Mouse (Mus musculus) MEL (cell line): ENCODE data around the gene Mgat4b. TPM values are rescaled to one million over a fixed set of nuclear protein-coding genes. Genes with fewer than 3 reads are reported as not detected.
A peak's percentile ranks its signal among the peaks of the same experiment; 100 is the strongest.

ENCODE experiments used
- DNase-seq: peaks from one replicate; pipeline ENCODE4 v3.0.0; 2011; ENCODE audit warnings: low read depth, low spot score
- H3K27ac ChIP-seq: 2 replicates; pipeline ENCODE4 v1.5.1; 2012; ENCODE audit warnings: low read depth, mild to moderate bottlenecking, control low read depth, low read length, moderate library complexity; ENCODE audit not compliant: control insufficient read depth
- H3K27me3 ChIP-seq, 2 experiments: fragments of 150-350 bp in 1 of 2; sonication (generic) in 1 of 2; 2 replicates each; pipeline ENCODE4 v1.6.1; 2012; ENCODE audit warnings: low read length in 2 of 2, mild to moderate bottlenecking in 2 of 2, improper control_type of control experiment in 1 of 2, moderate library complexity in 1 of 2; ENCODE audit not compliant: insufficient read depth in 2 of 2, control insufficient read depth in 1 of 2
- H3K36me3 ChIP-seq, 2 experiments: 2 replicates each; pipeline ENCODE4 v1.6.1; 2012 to 2014; ENCODE audit warnings: low read length in 2 of 2, improper control_type of control experiment in 1 of 2, inconsistent platforms in 1 of 2, mild to moderate bottlenecking in 1 of 2; ENCODE audit not compliant: insufficient read depth in 2 of 2, control insufficient read depth in 1 of 2
- H3K4me1 ChIP-seq, 2 experiments: fragments of 150-350 bp in 1 of 2; sonication (generic) in 1 of 2; 2 replicates each; pipeline ENCODE4 v1.6.1; 2012; ENCODE audit warnings: low read length in 2 of 2, improper control_type of control experiment in 1 of 2, mild to moderate bottlenecking in 1 of 2; ENCODE audit not compliant: insufficient read depth in 2 of 2, control insufficient read depth in 1 of 2
- H3K4me3 ChIP-seq, 2 experiments: fragments of 150-350 bp in 1 of 2; sonication (generic) in 1 of 2; 2 replicates each; pipeline ENCODE4 v1.5.1; 2012; ENCODE audit warnings: low read depth in 2 of 2, low read length in 2 of 2, mild to moderate bottlenecking in 2 of 2, moderate library complexity in 2 of 2, control low read depth in 1 of 2, improper control_type of control experiment in 1 of 2; ENCODE audit not compliant: control insufficient read depth in 1 of 2, insufficient read depth in 1 of 2
- H3K79me2 ChIP-seq: 2 replicates; pipeline ENCODE4 v1.6.1; 2012; ENCODE audit warnings: mild to moderate bottlenecking, low read length, moderate library complexity; ENCODE audit not compliant: control insufficient read depth, poor library complexity, insufficient read depth
- H3K9ac ChIP-seq: 2 replicates; pipeline ENCODE4 v1.6.1; 2012; ENCODE audit warnings: low read depth, mild to moderate bottlenecking, control low read depth, low read length, moderate library complexity; ENCODE audit not compliant: control insufficient read depth, poor library complexity, severe bottlenecking
- H3K9me3 ChIP-seq: fragments of 150-350 bp; sonication (generic); replicated peaks from 2 replicates; pipeline ENCODE4 v1.6.1; 2012; ENCODE audit warnings: mild to moderate bottlenecking, low read length, improper control_type of control experiment, moderate library complexity; ENCODE audit not compliant: insufficient read depth
- CHD2 ChIP-seq: IDR thresholded peaks from 2 replicates; pipeline ENCODE4 v1.6.1; 2011; ENCODE audit warnings: low read length, improper control_type of control experiment
- CTCF ChIP-seq, 3 experiments: IDR thresholded peaks in 2 of 3; conservative IDR thresholded peaks in 1 of 3; 2 replicates each; pipeline ENCODE4 v1.5.1; 2011 to 2012; ENCODE audit warnings: low read length in 3 of 3, low read depth in 2 of 3, mild to moderate bottlenecking in 2 of 3, improper control_type of control experiment in 1 of 3, inconsistent platforms in 1 of 3, mixed read lengths in 1 of 3, moderate library complexity in 1 of 3; ENCODE audit not compliant: control insufficient read depth in 1 of 3, insufficient read depth in 1 of 3, poor library complexity in 1 of 3, severe bottlenecking in 1 of 3
- ETS1 ChIP-seq: IDR thresholded peaks from 2 replicates; pipeline ENCODE4 v1.6.1; 2012; ENCODE audit warnings: low read depth, mild to moderate bottlenecking, inconsistent platforms, low read length, improper control_type of control experiment, moderate library complexity
- MAFK ChIP-seq: IDR thresholded peaks from 2 replicates; pipeline ENCODE4 v1.6.1; 2011; ENCODE audit warnings: low read depth, mild to moderate bottlenecking, low read length, improper control_type of control experiment, borderline replicate concordance
- MAX ChIP-seq: IDR thresholded peaks from 2 replicates; pipeline ENCODE4 v1.6.1; 2011; ENCODE audit warnings: low read length, improper control_type of control experiment
- MAZ ChIP-seq: IDR thresholded peaks from 2 replicates; pipeline ENCODE4 v1.6.1; 2012; ENCODE audit warnings: low read depth, mild to moderate bottlenecking, inconsistent platforms, low read length, improper control_type of control experiment
- POLR2A ChIP-seq, 2 experiments: IDR thresholded peaks; 2 replicates each; pipeline ENCODE4 v1.6.1; 2011 to 2012; ENCODE audit warnings: low read length in 2 of 2, mild to moderate bottlenecking in 2 of 2, control low read depth in 1 of 2, improper control_type of control experiment in 1 of 2, low read depth in 1 of 2, moderate library complexity in 1 of 2; ENCODE audit not compliant: control insufficient read depth in 1 of 2, insufficient read depth in 1 of 2, poor library complexity in 1 of 2
- RAD21 ChIP-seq: IDR thresholded peaks from 2 replicates; pipeline ENCODE4 v1.6.1; 2011; ENCODE audit warnings: mild to moderate bottlenecking, low read depth, low read length, improper control_type of control experiment
- RCOR1 ChIP-seq: IDR thresholded peaks from 2 replicates; pipeline ENCODE4 v1.6.1; 2012; ENCODE audit warnings: low read depth, mild to moderate bottlenecking, inconsistent platforms, low read length, improper control_type of control experiment
- SIN3A ChIP-seq: IDR thresholded peaks from 2 replicates; pipeline ENCODE4 v1.6.1; 2012; ENCODE audit warnings: low read length, improper control_type of control experiment, inconsistent platforms
- SMC3 ChIP-seq: IDR thresholded peaks from 2 replicates; pipeline ENCODE4 v1.6.1; 2011; ENCODE audit warnings: low read depth, low read length, improper control_type of control experiment
- USF2 ChIP-seq, 2 experiments: IDR thresholded peaks; 2 replicates each; pipeline ENCODE4 v1.6.1; 2011 to 2012; ENCODE audit warnings: improper control_type of control experiment in 2 of 2, low read length in 2 of 2, borderline replicate concordance in 1 of 2, inconsistent platforms in 1 of 2, low read depth in 1 of 2, mild to moderate bottlenecking in 1 of 2; ENCODE audit not compliant: insufficient read depth in 1 of 2
- ZC3H11A ChIP-seq: IDR thresholded peaks from 2 replicates; pipeline ENCODE4 v1.6.1; 2012; ENCODE audit warnings: low read depth, mild to moderate bottlenecking, inconsistent platforms, low read length, improper control_type of control experiment
- ZNF384 ChIP-seq: IDR thresholded peaks from 2 replicates; pipeline ENCODE4 v1.6.1; 2012; ENCODE audit warnings: low read depth, mild to moderate bottlenecking, inconsistent platforms, low read length, improper control_type of control experiment
- polyA plus RNA-seq, 2 experiments: library from polyadenylated mRNA; stranded (reverse) in 1 of 2; unstranded in 1 of 2; fragments of >175 nt in 1 of 2; fragments of >200 nt in 1 of 2; gene quantifications; 2 replicates each; pipeline versions ENCODE4 v1.2.1 to v1.2.4; 2012; ENCODE audit warnings: low replicate concordance in 2 of 2, low read depth in 1 of 2; ENCODE audit not compliant: insufficient read length in 2 of 2, insufficient read depth in 1 of 2, missing spikeins in 1 of 2
- total RNA-seq: library from RNA; depleted of rRNA; stranded (reverse); fragments of 300-350 nt; gene quantifications from 2 replicates; pipeline ENCODE4 v1.2.3, GENCODE M21; 2012

Gene Mgat4b
- total and polyA plus RNA-seq, 3 experiments, result 33.7 to 69.4 TPM; not detected in 1

GRCm38 (mm10) chr11:50230481-50231304 is 20.0 kb downstream of the Mgat4b start:
- Histone ChIP-seq H3K4me1 (peaks cover 3 to 14% of the 10 kb centered on the region in 2 experiments; a peak in 3 of 4 replicates), H3K79me2 (peaks cover 3% of the 10 kb centered on the region), H3K36me3 (peaks cover 2 to 5% of the 10 kb centered on the region in 2 experiments; a peak in 1 of 4 replicates), H3K9me3 (no peaks in the 10 kb centered on the region), H3K27ac (no peak overlapping the region), H3K27me3 (no peaks in the 10 kb centered on the region), H3K4me3 (no peak overlapping the region), H3K9ac (no peak overlapping the region)
- DNase-seq, result no peak
- no peak for TF ChIP-seq ETS1
- TF ChIP-seq RCOR1, result no peak
- TF ChIP-seq MAX, result no peak
- no peak for TF ChIP-seq USF2 (IDR thresholded peaks at IDR 0.05; ENCODE audit: borderline replicate concordance in 1 of 2, insufficient read depth in 1 of 2, low read depth in 1 of 2, low read length in 2 of 2)

- DNase-seq, result peak; percentile 86
- H3K4me3 ChIP-seq, result no peak overlapping the region
- no peak overlapping the region for H3K9ac ChIP-seq
- no peaks in the 10 kb centered on the region for H3K79me2 ChIP-seq
- peaks cover 2 to 11% of the 10 kb centered on the region in 2 experiments; a peak in 3 of 4 replicates for H3K4me1 ChIP-seq
- no peaks in the 10 kb centered on the region for H3K27me3 ChIP-seq
- peaks cover 2 to 5% of the 10 kb centered on the region in 2 experiments; a peak in 1 of 4 replicates for H3K36me3 ChIP-seq
- H3K9me3 ChIP-seq, result no peaks in the 10 kb centered on the region
- H3K27ac ChIP-seq, result no peak overlapping the region
- peak; percentile 69 for TF ChIP-seq RAD21
- no peak for TF ChIP-seq CHD2
- TF ChIP-seq CTCF (IDR thresholded peaks at IDR 0.05 in 2 of 3, conservative IDR thresholded peaks at IDR 0.05 in 1 of 3; ENCODE audit: control insufficient read depth in 1 of 3, insufficient read depth in 1 of 3, low read depth in 2 of 3, low read length in 3 of 3, poor library complexity in 1 of 3, severe bottlenecking in 1 of 3), result peak; percentile 53 to 83 (median 75)
- TF ChIP-seq MAZ, result no peak
- TF ChIP-seq SMC3, result peak; percentile 84
- peak; percentile 38; the same call in 1 of the 2 replicates for TF ChIP-seq SIN3A
- no peak for TF ChIP-seq POLR2A (IDR thresholded peaks at IDR 0.05; ENCODE audit: control insufficient read depth in 1 of 2, insufficient read depth in 1 of 2, low read depth in 1 of 2, low read length in 2 of 2, poor library complexity in 1 of 2)
- peak; percentile 60 for TF ChIP-seq ZC3H11A
- TF ChIP-seq ZNF384, result peak; percentile 39; the same call in 1 of the 2 replicates
- TF ChIP-seq MAFK, result no peak
Observed at GRCm38 (mm10) chr11:50231411-50231810, 20.7 kb downstream of the Mgat4b start.
